Mouse (Mus musculus) erythroblast, adult 5-6 weeks (primary cell): Measurements from ENCODE around the gene Kif28. TPM values are rescaled to one million over a fixed set of nuclear protein-coding genes. Genes with fewer than 3 reads are reported as not detected.
"Not testable (repeated sequence)": the region's sequence is repeated elsewhere in the genome, so short reads cannot be mapped to it uniquely, and the experiment has no call there.

ENCODE experiments used
- ATAC-seq: replicated peaks from 2 replicates; pipeline ENCODE4 v1.8.0; 2016; ENCODE audit warnings: moderate number of reproducible peaks, mild to moderate bottlenecking, moderate TSS enrichment, inconsistent platforms; ENCODE audit not compliant: poor library complexity, low FRiP score, severe bottlenecking
- total RNA-seq, 2 experiments: library from RNA; stranded (forward) in 1 of 2; stranded (reverse) in 1 of 2; fragments of 150-400 nt in 1 of 2; fragments of 200-764, 138-1000 nt in 1 of 2; gene quantifications; 2 replicates each; pipeline versions ENCODE4 v1.2.3 to v1.2.4; 2015 to 2017; ENCODE audit warnings: low replicate concordance in 2 of 2

Gene Kif28
- total RNA-seq, 2 experiments from 2014 or later, result not detected

GRCm38 (mm10) chr1:179709390-179709789, 35.7 kb downstream of the Kif28 start:
- no peak for ATAC-seq

GRCm38 (mm10) chr1:179705154-179705553, 39.9 kb downstream of the Kif28 start:
- no peak for ATAC-seq

- ATAC-seq, result no peak
These were observed 40.9 kb downstream of the Kif28 start for GRCm38 (mm10) chr1:179704150-179704549.

- ATAC-seq, result no peak
These were observed 55.6 kb downstream of the Kif28 start for GRCm38 (mm10) chr1:179689479-179689878.

GRCm38 (mm10) chr1:179688914-179689313, 56.2 kb downstream of the Kif28 start:
- no peak for ATAC-seq

- ATAC-seq, result no peak
These were observed 56.7 kb downstream of the Kif28 start for GRCm38 (mm10) chr1:179688415-179688814.

- ATAC-seq, result no peak
These were observed 57.1 kb downstream of the Kif28 start for GRCm38 (mm10) chr1:179687966-179688365.

- ATAC-seq, result no peak
These were observed 57.8 kb downstream of the Kif28 start for GRCm38 (mm10) chr1:179687305-179687704.

- ATAC-seq, result no peak
These were observed 58.3 kb downstream of the Kif28 start for GRCm38 (mm10) chr1:179686781-179687180.

GRCm38 (mm10) chr1:179686348-179686747, 58.7 kb downstream of the Kif28 start:
- no peak for ATAC-seq

- ATAC-seq, result not testable (repeated sequence)
These were observed 62.3 kb downstream of the Kif28 start for GRCm38 (mm10) chr1:179682753-179683152.

GRCm38 (mm10) chr1:179679326-179679725, 65.7 kb downstream of the Kif28 start:
- no peak for ATAC-seq

- ATAC-seq, result no peak
These were observed 68.0 kb downstream of the Kif28 start for GRCm38 (mm10) chr1:179677031-179677430.

- no peak for ATAC-seq
These were observed 70.7 kb downstream of the Kif28 start for GRCm38 (mm10) chr1:179674355-179674754.

GRCm38 (mm10) chr1:179668836-179669537, 76.1 kb downstream of the Kif28 start:
- no peak for ATAC-seq

GRCm38 (mm10) chr1:179668013-179668805, 76.9 kb downstream of the Kif28 start, which contains the start of gene Sccpdh:
Gene Sccpdh, plus strand, starts transcription at chr1:179668210.
- ATAC-seq, result peak; percentile 57

- no peak for ATAC-seq
These were observed 77.6 kb downstream of the Kif28 start for GRCm38 (mm10) chr1:179667450-179667849.

- no peak for ATAC-seq
These were observed 78.1 kb downstream of the Kif28 start for GRCm38 (mm10) chr1:179666971-179667370.

GRCm38 (mm10) chr1:179664309-179664930, 80.7 kb downstream of the Kif28 start:
- ATAC-seq, result no peak

GRCm38 (mm10) chr1:179663065-179663464, 82.0 kb downstream of the Kif28 start:
- no peak for ATAC-seq

- ATAC-seq, result no peak
These were observed 93.8 kb downstream of the Kif28 start for GRCm38 (mm10) chr1:179651224-179651623.
